Mouse (Mus musculus): ENCODE measurements around the gene Jund.

DNA sequence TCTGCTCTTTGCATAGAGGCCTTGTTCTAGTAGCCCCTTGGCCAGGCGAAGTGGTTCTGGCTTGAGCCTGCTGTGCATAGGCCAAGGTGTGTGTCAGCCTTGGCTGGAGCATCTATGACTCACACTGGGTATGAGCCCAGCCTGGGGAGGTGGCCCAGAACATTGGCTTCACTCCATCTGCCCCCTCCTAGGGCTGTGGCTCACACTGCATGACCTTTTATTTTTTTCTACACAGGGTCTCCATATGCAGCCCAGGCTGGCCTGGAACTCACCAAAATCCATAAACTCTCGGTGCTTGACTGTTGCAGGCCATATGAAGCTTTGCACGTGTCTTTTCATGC, 4.1 kb downstream of the Jund start:
- TF ChIP-seq MXI1 (IDR thresholded peaks at IDR 0.05; ENCODE audit: low read depth, low read length) (no peak), JUND (IDR thresholded peaks at IDR 0.05; ENCODE audit: low read depth, low read length) (no peak), CTCF (IDR thresholded peaks at IDR 0.05 in 2 of 3, conservative IDR thresholded peaks at IDR 0.05 in 1 of 3; ENCODE audit: control insufficient read depth in 1 of 3, insufficient read depth in 1 of 3, low read depth in 2 of 3, low read length in 3 of 3, poor library complexity in 1 of 3, severe bottlenecking in 1 of 3) (no peak), POLR2AphosphoS2 (IDR thresholded peaks at IDR 0.05; ENCODE audit: low read length) (no peak), MEF2A (IDR thresholded peaks at IDR 0.05; ENCODE audit: extremely low read depth, insufficient replicate concordance, low read depth, low read length, poor library complexity, severe bottlenecking) (no peak)

Measured in MEL (cell line).